Mouse (Mus musculus): ENCODE measurements at regions not wholly inside any gene's neighbourhood (a gene's known extent, or its start where the extent isn't known, plus 50 kb on each side); places are given as distances from the start of the nearest gene placed in this dataset.

DNA sequence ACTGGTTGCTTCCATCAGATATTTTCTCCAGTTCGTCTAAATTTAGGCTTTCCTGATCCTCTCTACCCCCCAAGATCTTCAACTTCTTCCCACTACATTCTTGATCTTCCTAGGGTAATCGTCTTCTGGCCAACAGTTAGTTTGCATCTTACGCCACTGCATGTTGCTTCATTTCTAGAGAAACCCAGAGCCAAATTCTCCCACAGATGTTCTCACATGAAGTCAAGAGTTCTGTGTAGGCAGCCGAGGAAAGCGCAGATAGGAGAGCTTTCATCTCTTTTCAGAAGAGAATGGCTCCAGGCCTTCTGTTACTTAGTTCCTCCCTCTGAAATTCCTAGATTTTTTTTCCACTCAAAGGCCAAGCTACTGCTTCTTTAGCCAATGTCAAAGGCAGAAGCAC is 179.9 kb downstream of the Fgf10 start:
- no peaks in the 10 kb centered on the region for H3K27me3 ChIP-seq (replicated peaks)
- ATAC-seq (ENCODE audit: insufficient read depth, low FRiP score, low read depth) = no peak
- no peak overlapping the region for H3K4me3 ChIP-seq (replicated peaks)
- H3K36me3 ChIP-seq = no peaks in the 10 kb centered on the region
- H3K9me3 ChIP-seq = no peaks in the 10 kb centered on the region
- no peak overlapping the region for H3K9ac ChIP-seq
- H3K27ac ChIP-seq = no peak overlapping the region
- H3K4me2 ChIP-seq = no peak overlapping the region
- WGBS = 84% methylated on average over 5 of the region's 5 CpGs
- no peaks in the 10 kb centered on the region for H3K4me1 ChIP-seq

DNA sequence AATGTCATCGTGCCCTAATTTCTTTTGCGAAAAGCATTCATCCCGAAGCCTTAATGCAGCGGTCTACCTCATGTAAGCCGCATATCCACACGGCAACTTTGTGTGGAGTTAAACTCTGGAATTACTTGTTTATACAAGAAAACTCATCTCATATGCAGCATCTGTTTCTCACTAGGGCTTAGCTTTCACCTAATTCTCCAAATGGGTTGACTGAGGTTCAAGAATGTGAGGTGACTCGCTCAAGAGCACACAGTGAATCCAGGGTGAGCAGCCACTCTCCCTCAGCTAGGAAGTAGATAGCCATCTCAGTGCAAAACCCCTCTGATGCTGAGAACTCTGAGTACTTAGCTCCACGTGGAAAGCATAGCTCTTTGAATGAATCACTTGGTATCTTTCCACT is 181.1 kb downstream of the Fgf10 start:
- Histone ChIP-seq H3K36me3 (no peaks in the 10 kb centered on the region), H3K27ac (no peak overlapping the region), H3K4me3 (replicated peaks) (no peak overlapping the region), H3K4me1 (no peaks in the 10 kb centered on the region), H3K9ac (no peak overlapping the region), H3K4me2 (no peak overlapping the region), H3K27me3 (replicated peaks) (no peaks in the 10 kb centered on the region), H3K9me3 (no peaks in the 10 kb centered on the region)
- no peak for ATAC-seq (ENCODE audit: insufficient read depth, low FRiP score, low read depth)
- WGBS = 81% methylated on average over 8 of the region's 8 CpGs

DNA sequence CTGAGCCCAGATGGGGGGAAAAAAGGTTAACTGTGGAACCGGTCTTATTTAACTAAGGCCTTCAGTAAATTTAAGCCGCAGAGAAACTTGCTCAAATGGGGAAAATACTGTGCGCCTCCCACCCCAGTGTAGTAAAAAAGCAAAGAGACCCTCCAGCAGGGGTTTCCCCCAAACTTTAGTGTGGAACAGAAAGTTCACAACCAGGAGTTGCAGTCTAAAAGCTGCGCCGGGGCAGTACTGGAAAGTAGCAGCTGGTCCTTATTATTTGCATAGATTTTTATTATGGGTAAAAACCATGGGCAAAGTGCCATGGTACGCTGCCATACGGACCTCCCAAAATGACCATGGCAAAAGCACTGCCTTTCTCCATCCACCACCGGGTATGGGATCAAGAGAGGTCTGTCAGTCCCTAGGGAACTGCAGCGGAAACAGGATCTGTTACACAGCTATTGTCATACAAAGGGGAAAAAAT is 216.8 kb downstream of the Fgf10 start:
- H3K4me1 ChIP-seq = no peaks in the 10 kb centered on the region
- H3K4me3 ChIP-seq (replicated peaks) = no peak overlapping the region
- no peaks in the 10 kb centered on the region for H3K27me3 ChIP-seq (replicated peaks)
- H3K27ac ChIP-seq = no peak overlapping the region
- WGBS = 77% methylated on average over 9 of the region's 9 CpGs
- no peak for ATAC-seq (ENCODE audit: insufficient read depth, low FRiP score, low read depth)
- H3K36me3 ChIP-seq = no peaks in the 10 kb centered on the region
- H3K9ac ChIP-seq = no peak overlapping the region
- H3K9me3 ChIP-seq = no peaks in the 10 kb centered on the region
- H3K4me2 ChIP-seq = no peak overlapping the region

DNA sequence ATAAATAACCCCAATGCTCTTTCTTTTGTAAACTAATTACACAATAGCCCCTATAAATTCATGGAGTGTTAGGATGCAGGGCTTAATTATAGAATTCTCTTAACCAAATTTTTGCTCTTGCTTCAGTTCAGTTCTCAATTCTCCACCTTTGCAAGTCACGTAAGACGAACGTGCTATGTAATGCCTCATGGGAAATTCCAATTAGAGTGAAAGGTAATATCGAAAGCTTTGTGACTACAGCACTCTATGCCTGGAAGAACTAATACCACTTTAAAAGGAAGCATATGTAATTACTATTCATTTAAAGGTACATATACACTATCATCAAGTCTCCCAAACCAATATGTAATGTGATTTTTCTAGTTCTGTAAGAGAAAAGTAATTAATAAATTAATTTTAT is 225.5 kb downstream of the Fgf10 start:
- Histone ChIP-seq H3K27ac (no peak overlapping the region), H3K27me3 (replicated peaks) (no peaks in the 10 kb centered on the region), H3K9me3 (no peaks in the 10 kb centered on the region), H3K9ac (no peak overlapping the region), H3K36me3 (no peaks in the 10 kb centered on the region), H3K4me2 (no peak overlapping the region), H3K4me3 (replicated peaks) (no peak overlapping the region), H3K4me1 (no peaks in the 10 kb centered on the region)
- WGBS = 91% methylated on average over 4 of the region's 4 CpGs
- ATAC-seq (ENCODE audit: insufficient read depth, low FRiP score, low read depth) = no peak

DNA sequence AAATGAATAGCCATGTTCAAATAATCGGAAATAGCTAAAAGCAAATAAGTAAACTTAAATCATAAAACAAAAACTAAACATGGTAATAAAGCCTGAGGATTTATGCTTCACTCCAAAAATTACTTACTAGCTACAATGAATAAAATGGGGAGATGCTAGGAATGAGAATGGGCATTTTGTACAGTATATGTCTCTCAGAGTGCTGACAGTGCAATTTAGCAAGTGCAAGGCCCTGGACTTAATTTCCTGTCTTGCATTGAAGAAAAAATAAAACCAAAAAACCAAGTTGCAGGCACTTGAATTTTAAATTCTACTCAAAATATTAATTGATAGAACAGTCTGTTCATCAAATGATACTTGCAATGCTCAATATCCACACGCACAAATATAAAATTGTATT is 232.4 kb downstream of the Fgf10 start:
- Histone ChIP-seq H3K27me3 (replicated peaks) (no peaks in the 10 kb centered on the region), H3K36me3 (no peaks in the 10 kb centered on the region), H3K9me3 (no peaks in the 10 kb centered on the region), H3K4me1 (no peaks in the 10 kb centered on the region), H3K4me2 (no peak overlapping the region), H3K4me3 (replicated peaks) (no peak overlapping the region), H3K9ac (no peak overlapping the region), H3K27ac (no peak overlapping the region)
- no peak for ATAC-seq (ENCODE audit: insufficient read depth, low FRiP score, low read depth)
- WGBS = 89% methylated on average over 2 of the region's 2 CpGs

DNA sequence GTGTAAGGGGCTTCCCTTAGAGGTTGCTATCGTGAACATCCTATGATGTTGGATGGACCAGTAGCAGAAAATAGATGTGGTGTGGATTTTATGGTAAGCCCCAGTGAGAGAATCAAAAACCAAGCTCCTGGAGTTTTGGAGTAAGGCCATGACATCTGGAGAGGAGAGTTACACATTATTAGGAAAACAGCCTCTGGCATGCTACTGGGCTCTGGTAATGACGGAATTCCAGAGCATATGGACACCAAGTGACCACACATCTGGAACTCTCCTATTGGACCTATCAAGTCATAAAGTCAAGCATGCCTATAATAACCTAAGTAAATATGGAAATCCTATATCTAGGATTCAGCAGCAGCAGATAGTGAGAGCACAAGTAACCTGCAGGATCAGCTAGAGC is 240.8 kb downstream of the Fgf10 start:
- no peak overlapping the region for H3K27ac ChIP-seq
- H3K4me3 ChIP-seq (replicated peaks) = no peak overlapping the region
- H3K9me3 ChIP-seq = no peaks in the 10 kb centered on the region
- no peak for ATAC-seq (ENCODE audit: insufficient read depth, low FRiP score, low read depth)
- 83% methylated on average over 2 of the region's 2 CpGs for WGBS
- H3K36me3 ChIP-seq = no peaks in the 10 kb centered on the region
- H3K27me3 ChIP-seq (replicated peaks) = no peaks in the 10 kb centered on the region
- H3K4me1 ChIP-seq = no peaks in the 10 kb centered on the region
- H3K4me2 ChIP-seq = no peak overlapping the region
- H3K9ac ChIP-seq = no peak overlapping the region

DNA sequence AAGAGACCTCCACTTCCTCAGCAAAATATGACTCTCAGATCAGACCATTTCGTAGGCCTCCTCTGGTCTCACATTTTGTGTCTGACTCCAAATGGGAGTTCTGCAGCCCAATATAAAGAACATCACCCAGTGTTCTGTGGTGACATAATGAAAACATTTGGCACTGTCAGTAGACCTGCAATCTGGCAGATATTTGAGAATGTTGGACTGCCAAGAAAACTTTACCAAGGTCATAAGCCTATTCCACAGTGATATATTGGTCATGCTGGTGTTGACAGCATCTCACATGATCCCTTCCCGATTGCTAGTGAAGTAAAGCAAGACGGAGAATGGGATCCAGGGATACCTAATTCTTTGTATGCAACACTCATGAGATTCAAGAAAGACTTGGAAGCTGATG is 271.2 kb downstream of the Fgf10 start:
- Histone ChIP-seq H3K4me2 (no peak overlapping the region), H3K9me3 (no peaks in the 10 kb centered on the region), H3K27me3 (replicated peaks) (no peaks in the 10 kb centered on the region), H3K27ac (no peak overlapping the region), H3K36me3 (no peaks in the 10 kb centered on the region), H3K4me1 (no peaks in the 10 kb centered on the region), H3K4me3 (replicated peaks) (no peak overlapping the region), H3K9ac (no peak overlapping the region)
- 77% methylated on average over 3 of the region's 3 CpGs for WGBS
- ATAC-seq (ENCODE audit: insufficient read depth, low FRiP score, low read depth) = no peak

DNA sequence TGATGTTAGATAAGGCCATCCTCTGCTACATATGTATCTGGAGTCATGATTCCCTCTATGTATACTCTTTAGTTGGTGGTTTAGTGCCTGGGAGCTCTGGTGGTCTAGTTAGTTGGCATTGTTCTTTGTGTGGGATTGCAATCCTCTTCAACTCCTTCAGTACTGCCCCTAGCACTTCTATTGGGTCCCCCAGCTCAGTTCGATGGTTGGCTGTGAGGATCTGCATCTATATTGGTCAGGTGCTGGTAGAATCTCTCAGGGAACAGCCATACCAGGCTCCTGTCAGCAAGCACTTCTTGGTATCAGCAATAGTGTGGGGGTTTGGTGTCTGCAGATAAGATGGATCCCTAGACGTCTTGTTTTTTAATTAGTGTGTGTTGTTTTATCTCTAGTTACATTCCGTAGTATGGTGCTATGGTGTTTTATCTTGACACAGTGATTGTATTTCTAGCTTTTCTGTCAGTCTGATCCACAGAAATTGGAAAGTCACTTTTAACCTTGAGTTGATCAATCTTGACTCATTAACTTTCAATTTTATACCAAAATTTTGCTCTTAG is 296.6 kb downstream of the Fgf10 start:
- 71% methylated on average over 3 of the region's 3 CpGs for WGBS
- no peak overlapping the region for H3K27ac ChIP-seq
- H3K4me1 ChIP-seq = no peaks in the 10 kb centered on the region
- H3K36me3 ChIP-seq = no peaks in the 10 kb centered on the region
- no peak for ATAC-seq (ENCODE audit: insufficient read depth, low FRiP score, low read depth)
- H3K27me3 ChIP-seq (replicated peaks) = no peaks in the 10 kb centered on the region
- no peaks in the 10 kb centered on the region for H3K9me3 ChIP-seq
- no peak overlapping the region for H3K9ac ChIP-seq
- H3K4me2 ChIP-seq = no peak overlapping the region
- H3K4me3 ChIP-seq (replicated peaks) = no peak overlapping the region

DNA sequence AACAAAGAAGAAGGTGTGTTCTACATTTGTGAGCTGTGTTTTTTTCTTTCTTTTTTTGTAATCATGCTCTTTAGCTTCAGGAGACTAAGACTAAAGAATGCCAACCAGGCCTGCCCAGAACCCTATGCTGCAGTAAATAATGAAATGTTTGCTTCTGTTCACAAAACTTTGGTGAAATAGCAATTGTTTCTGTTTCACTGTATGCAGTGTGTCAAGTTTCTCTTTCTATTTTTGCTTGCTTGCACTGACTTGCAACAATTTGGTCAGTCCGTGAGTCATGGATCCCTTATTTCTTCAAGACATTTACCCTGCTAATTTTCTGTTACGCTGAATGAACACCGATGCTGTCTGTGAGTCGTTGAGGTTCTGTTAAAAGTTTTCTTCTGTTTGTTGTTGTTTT is 298.1 kb downstream of the Fgf10 start:
- WGBS = 76% methylated on average over 4 of the region's 4 CpGs
- Histone ChIP-seq H3K4me2 (no peak overlapping the region), H3K9me3 (no peaks in the 10 kb centered on the region), H3K9ac (no peak overlapping the region), H3K36me3 (no peaks in the 10 kb centered on the region), H3K4me1 (no peaks in the 10 kb centered on the region), H3K27me3 (replicated peaks) (no peaks in the 10 kb centered on the region), H3K4me3 (replicated peaks) (no peak overlapping the region), H3K27ac (no peak overlapping the region)
- ATAC-seq (ENCODE audit: insufficient read depth, low FRiP score, low read depth) = no peak

DNA sequence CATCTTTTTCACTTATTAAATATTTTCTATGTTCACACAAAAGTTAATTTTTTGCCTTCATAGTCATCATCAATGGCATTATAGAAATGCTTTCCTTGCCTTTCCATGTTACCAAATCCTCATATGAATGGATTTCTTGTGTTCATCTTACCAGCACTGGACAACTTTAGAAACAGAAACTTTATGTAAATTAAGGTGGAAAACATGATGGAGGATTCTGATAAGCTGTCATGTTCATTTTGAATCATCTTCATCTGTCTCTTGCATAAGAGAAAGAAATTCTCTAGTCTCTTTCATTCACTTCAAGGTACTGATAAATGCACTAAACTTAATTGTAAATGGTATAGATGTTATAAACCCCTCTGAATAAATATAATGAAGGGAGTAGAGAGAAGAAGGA is 305.4 kb downstream of the Fgf10 start:
- no peaks in the 10 kb centered on the region for H3K9me3 ChIP-seq
- H3K36me3 ChIP-seq = no peaks in the 10 kb centered on the region
- H3K4me3 ChIP-seq (replicated peaks) = no peak overlapping the region
- H3K27ac ChIP-seq = no peak overlapping the region
- no peak overlapping the region for H3K9ac ChIP-seq
- no peak for ATAC-seq (ENCODE audit: insufficient read depth, low FRiP score, low read depth)
- no peaks in the 10 kb centered on the region for H3K27me3 ChIP-seq (replicated peaks)
- H3K4me2 ChIP-seq = no peak overlapping the region
- H3K4me1 ChIP-seq = no peaks in the 10 kb centered on the region

DNA sequence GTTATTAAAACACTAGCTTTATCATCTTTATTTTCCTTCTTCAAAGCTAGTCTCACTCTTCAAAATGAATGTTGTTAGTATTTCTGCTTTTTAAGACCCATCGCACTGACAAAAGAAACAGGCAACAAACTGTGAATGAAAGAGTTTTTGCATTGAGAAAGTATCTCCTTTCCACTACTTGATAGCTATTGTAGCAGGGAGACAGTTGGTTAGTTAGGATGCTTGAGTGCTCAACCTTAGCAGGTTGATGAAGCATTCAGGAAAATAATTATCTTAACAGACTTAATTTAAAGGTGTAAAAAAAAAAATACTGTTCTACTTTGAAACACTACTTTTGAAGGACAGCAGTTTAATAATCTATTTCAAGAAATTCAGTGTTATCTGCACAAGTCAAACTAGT is 305.9 kb downstream of the Fgf10 start:
- Histone ChIP-seq H3K4me1 (no peaks in the 10 kb centered on the region), H3K9me3 (no peaks in the 10 kb centered on the region), H3K36me3 (no peaks in the 10 kb centered on the region), H3K4me2 (no peak overlapping the region), H3K27ac (no peak overlapping the region), H3K9ac (no peak overlapping the region), H3K4me3 (replicated peaks) (no peak overlapping the region), H3K27me3 (replicated peaks) (no peaks in the 10 kb centered on the region)
- no peak for ATAC-seq (ENCODE audit: insufficient read depth, low FRiP score, low read depth)
- 89% methylated on average over 1 of the region's 1 CpGs for WGBS

DNA sequence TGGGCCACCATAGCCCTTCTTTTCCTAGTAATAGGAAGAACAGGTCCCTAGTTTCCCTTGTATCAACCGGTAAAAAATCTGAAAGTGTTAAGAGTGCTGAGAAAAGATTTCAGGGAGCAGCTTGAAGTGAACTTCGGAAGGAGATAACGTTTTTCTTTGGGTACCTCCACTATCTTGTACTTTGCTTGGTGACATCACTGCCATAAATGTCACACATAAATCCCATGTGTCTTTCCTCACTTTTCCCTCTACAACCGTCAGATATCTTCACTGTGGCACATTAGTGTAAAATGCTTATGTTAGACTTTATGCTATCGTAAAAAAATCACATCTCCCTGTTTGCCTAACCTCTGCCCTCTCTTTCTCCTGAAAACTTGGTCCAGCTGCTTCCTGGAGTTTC is 309.9 kb downstream of the Fgf10 start:
- H3K4me2 ChIP-seq = no peak overlapping the region
- H3K4me1 ChIP-seq = no peaks in the 10 kb centered on the region
- no peaks in the 10 kb centered on the region for H3K9me3 ChIP-seq
- no peaks in the 10 kb centered on the region for H3K36me3 ChIP-seq
- H3K27ac ChIP-seq = no peak overlapping the region
- H3K9ac ChIP-seq = no peak overlapping the region
- 58% methylated on average over 5 of the region's 5 CpGs for WGBS
- H3K4me3 ChIP-seq (replicated peaks) = no peak overlapping the region
- no peaks in the 10 kb centered on the region for H3K27me3 ChIP-seq (replicated peaks)
- no peak for ATAC-seq (ENCODE audit: insufficient read depth, low FRiP score, low read depth)

DNA sequence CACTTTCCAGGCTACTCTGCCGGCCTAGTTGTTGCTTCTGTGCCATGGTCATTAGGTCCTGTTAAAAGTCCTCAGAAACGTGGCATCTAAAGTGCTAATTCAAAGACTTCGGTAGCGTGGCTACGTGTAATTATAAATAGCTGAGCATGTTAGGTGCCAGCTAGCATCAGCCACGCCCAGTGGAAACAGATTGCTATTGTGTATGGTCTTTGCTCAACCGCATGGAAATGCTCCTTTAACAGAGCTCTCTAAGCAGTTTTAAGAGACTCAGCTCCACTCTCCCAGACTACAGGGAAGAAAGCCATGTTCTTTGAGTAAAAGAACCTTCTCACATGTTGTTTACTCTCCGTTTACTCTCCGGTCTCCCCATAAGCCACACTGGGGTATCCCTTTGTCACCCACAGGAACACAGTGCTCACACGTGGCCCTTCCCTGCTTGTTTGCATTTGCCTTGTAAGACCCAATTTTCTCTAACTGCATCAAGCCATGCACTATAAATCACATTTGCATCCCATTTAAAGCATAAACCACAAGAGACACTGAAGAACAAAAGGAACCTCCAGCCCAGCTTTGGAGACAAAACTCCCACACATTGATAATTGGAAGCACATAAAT is 311.7 kb downstream of the Fgf10 start:
- WGBS = 80% methylated on average over 10 of the region's 10 CpGs
- no peak overlapping the region for H3K9ac ChIP-seq
- H3K27me3 ChIP-seq (replicated peaks) = no peaks in the 10 kb centered on the region
- no peak for ATAC-seq (ENCODE audit: insufficient read depth, low FRiP score, low read depth)
- no peak overlapping the region for H3K4me2 ChIP-seq
- H3K27ac ChIP-seq = no peak overlapping the region
- no peaks in the 10 kb centered on the region for H3K36me3 ChIP-seq
- H3K4me1 ChIP-seq = no peaks in the 10 kb centered on the region
- H3K4me3 ChIP-seq (replicated peaks) = no peak overlapping the region
- H3K9me3 ChIP-seq = no peaks in the 10 kb centered on the region
